Mouse (Mus musculus) limb, embryonic 14.5 days (tissue): ENCODE data around the gene Ccdc27. TPM values are rescaled to one million over a fixed set of nuclear protein-coding genes. Genes with fewer than 3 reads are reported as not detected.

Experiments used
- ATAC-seq: fragments of 200-750 bp; cut with Nextera tagmentation; 2 replicates; pipeline ENCODE4 v1.8.0; 2017; ENCODE audit warnings: low read depth, moderate number of reproducible peaks, moderate TSS enrichment; ENCODE audit not compliant: low FRiP score
- DNase-seq: peaks from one replicate; pipeline ENCODE4 v3.0.0-alpha.2; 2015; ENCODE audit warnings: low spot score
- H3K27ac ChIP-seq: fragments of 300-500 bp; sonication (generic); replicated peaks from 2 replicates; pipeline ENCODE4 v1.5.1; 2014; ENCODE audit warnings: low read depth, mild to moderate bottlenecking, low read length, moderate library complexity, mixed read lengths
- H3K27me3 ChIP-seq: fragments of 300-500 bp; sonication (generic); 2 replicates; pipeline ENCODE4 v1.6.1; 2014; ENCODE audit warnings: low read length, mixed read lengths; ENCODE audit not compliant: control insufficient read depth, insufficient read depth
- H3K36me3 ChIP-seq: fragments of 300-500 bp; sonication (generic); 2 replicates; pipeline ENCODE4 v1.6.1; 2014; ENCODE audit warnings: mild to moderate bottlenecking, low read length, moderate library complexity, mixed read lengths; ENCODE audit not compliant: control insufficient read depth, insufficient read depth
- H3K4me1 ChIP-seq: fragments of 300-500 bp; sonication (generic); 2 replicates; pipeline ENCODE4 v1.6.1; 2014; ENCODE audit warnings: antibody characterized with exemption, low read length, mixed read lengths; ENCODE audit not compliant: control insufficient read depth, insufficient read depth
- H3K4me2 ChIP-seq: fragments of 300-500 bp; sonication (generic); replicated peaks from 2 replicates; pipeline ENCODE4 v1.6.1; 2014; ENCODE audit warnings: low read depth, mild to moderate bottlenecking, low read length, moderate library complexity; ENCODE audit not compliant: severe bottlenecking
- H3K4me3 ChIP-seq: fragments of 300-500 bp; sonication (generic); replicated peaks from 2 replicates; pipeline ENCODE4 v1.5.1; 2014; ENCODE audit warnings: low read length
- H3K9ac ChIP-seq: fragments of 300-500 bp; sonication (generic); 2 replicates; pipeline ENCODE4 v1.6.1; 2014; ENCODE audit warnings: mild to moderate bottlenecking, low read depth, low read length, moderate library complexity; ENCODE audit not compliant: severe bottlenecking
- H3K9me3 ChIP-seq: fragments of 300-500 bp; sonication (generic); 2 replicates; pipeline ENCODE4 v1.6.1; 2016; ENCODE audit warnings: low read length; ENCODE audit not compliant: control insufficient read depth
- POLR2A ChIP-seq: fragments of 200-500 bp; IDR thresholded peaks from 2 replicates; pipeline ENCODE4 v1.8.0; 2012; ENCODE audit warnings: inconsistent platforms, mild to moderate bottlenecking, moderate library complexity, borderline replicate concordance; ENCODE audit not compliant: insufficient read depth, insufficient read length; ENCODE audit errors: extremely low read depth
- WGBS: fragments of 180-500 bp; shearing (Covaris S2); extraction: QIAGEN DNeasy Blood & Tissue Kit; methylation state at CpG from one replicate; pipeline ENCODE4 v1.1.7; 2014; 5-methylcytosine and 5-hydroxymethylcytosine counted together
- polyA plus RNA-seq, 2 experiments: library from polyadenylated mRNA; depleted of rRNA in 1 of 2; stranded (reverse) in 1 of 2; unstranded in 1 of 2; fragments of >200 nt; fragmentation: Nextera tagmentation in 1 of 2; extraction: Ambion mirVana in 1 of 2; gene quantifications; 2 replicates each; pipeline versions ENCODE4 v1.2.1 to v1.2.3; 2012 to 2014

The Ccdc27 gene
- polyA plus RNA-seq, 2 experiments, result not detected

DNA sequence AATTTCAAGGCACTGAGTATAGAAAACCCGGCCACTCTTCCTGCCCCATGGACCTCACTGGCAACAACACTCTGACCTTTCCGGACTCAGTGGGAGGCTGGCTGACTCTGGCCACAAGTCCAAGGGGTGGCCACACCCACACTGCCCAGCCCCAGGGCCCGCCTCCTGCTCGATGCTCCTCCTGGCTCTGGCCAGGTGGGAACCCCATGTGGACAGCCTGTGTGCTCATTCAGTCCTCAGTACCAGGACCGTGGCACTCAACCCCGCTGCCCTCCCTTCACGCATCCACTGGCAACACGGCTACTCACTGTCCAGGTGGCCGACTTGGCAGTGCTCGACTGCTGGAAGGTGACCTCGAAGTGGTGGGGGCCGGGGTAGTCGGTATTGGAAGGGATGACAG lies 38.5 kb upstream of the Ccdc27 start:
- no peak overlapping the region for H3K9ac ChIP-seq
- H3K4me3 ChIP-seq, result peak overlapping the region; percentile 26
- peak overlapping the region; percentile 31; the same call in 1 of the 2 replicates for H3K4me2 ChIP-seq
- no peak overlapping the region for H3K27ac ChIP-seq
- no peaks in the 10 kb centered on the region for H3K4me1 ChIP-seq
- no peak for DNase-seq
- 5% methylated on average over 13 of the region's 13 CpGs for WGBS
- H3K36me3 ChIP-seq, result no peaks in the 10 kb centered on the region
- no peaks in the 10 kb centered on the region for H3K9me3 ChIP-seq
- peaks cover 34% of the 10 kb centered on the region for H3K27me3 ChIP-seq
- TF ChIP-seq POLR2A, result no peak
- no peak for ATAC-seq

DNA sequence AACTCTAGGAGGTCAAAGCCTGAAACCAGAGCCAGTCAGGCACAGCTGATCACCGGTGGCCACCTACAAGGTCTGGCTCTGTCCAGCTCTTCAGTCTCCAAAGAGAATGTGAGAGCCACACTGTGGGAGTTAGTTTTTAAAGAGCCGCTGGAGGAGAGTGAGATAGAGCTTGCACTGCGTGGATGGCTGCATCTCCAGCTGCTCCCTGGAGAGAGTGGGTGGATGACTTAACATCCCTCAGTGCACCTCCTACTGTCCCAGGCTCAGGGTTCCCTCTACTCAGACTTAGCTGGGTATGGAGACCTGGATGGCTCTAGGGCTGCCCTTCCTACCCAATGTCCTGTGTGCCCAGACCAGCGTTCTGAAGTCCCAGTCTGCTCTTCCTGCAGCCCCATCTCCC lies 37.7 kb upstream of the Ccdc27 start:
- Histone ChIP-seq H3K4me3 (no peak overlapping the region), H3K4me1 (no peaks in the 10 kb centered on the region), H3K27ac (no peak overlapping the region), H3K4me2 (no peak overlapping the region), H3K9ac (no peak overlapping the region), H3K27me3 (peaks cover 34% of the 10 kb centered on the region), H3K36me3 (no peaks in the 10 kb centered on the region), H3K9me3 (no peaks in the 10 kb centered on the region)
- no peak for TF ChIP-seq POLR2A
- 62% methylated on average over 4 of the region's 4 CpGs for WGBS
- DNase-seq, result no peak
- ATAC-seq, result no peak

DNA sequence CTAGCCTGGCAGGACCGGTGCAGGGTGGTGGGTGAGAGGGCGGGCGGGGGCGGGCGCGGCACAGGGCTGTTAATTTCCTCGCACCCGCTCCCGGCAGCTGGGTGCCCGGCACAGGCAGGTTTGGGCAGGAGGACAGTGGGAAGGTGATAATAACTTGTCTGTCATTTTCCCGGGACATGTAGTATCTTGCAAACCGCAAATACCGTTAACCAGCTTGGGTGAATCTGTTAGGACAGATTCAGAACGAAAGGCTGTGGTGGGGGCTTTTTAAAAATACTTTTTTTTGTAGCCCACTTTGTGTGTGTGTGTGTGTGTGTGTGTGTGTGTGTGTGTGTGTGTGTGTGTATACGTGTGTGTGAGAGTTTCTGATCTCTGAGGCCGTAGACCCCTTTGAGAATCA lies 29.5 kb upstream of the Ccdc27 start:
- TF ChIP-seq POLR2A, result no peak
- Histone ChIP-seq H3K4me2 (no peak overlapping the region), H3K4me3 (no peak overlapping the region), H3K27me3 (peaks cover 16% of the 10 kb centered on the region), H3K36me3 (no peaks in the 10 kb centered on the region), H3K4me1 (no peaks in the 10 kb centered on the region), H3K27ac (no peak overlapping the region), H3K9me3 (no peaks in the 10 kb centered on the region), H3K9ac (no peak overlapping the region)
- ATAC-seq (no peak), DNase-seq (no peak)
- WGBS, result 15% methylated on average over 12 of the region's 16 CpGs

DNA sequence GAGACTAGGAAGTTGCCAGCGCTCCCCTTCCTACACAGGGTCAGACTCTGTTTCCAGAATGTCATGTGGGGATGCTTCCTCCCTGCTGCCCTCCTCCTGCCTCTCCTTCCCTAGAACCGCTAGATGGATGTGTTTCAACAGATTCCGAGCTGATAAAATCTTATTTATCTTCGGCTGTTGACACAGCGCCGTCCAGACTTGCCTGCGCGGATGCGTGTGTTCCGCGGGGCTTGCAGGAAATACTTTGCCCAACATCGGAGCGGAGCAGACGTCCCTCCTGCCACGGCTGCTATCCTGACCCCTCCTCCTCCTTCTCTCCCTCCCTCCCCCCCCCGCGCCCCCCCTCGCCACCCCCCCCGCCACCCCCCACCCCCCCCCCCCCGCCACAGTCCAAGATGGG lies 29.0 kb upstream of the Ccdc27 start:
- no peak for TF ChIP-seq POLR2A
- H3K4me2 ChIP-seq, result no peak overlapping the region; the same call in 1 of the 2 replicates
- H3K4me3 ChIP-seq, result no peak overlapping the region
- H3K27me3 ChIP-seq, result peaks cover 16% of the 10 kb centered on the region
- DNase-seq (no peak), ATAC-seq (no peak)
- no peaks in the 10 kb centered on the region for H3K9me3 ChIP-seq
- H3K4me1 ChIP-seq, result no peaks in the 10 kb centered on the region
- no peak overlapping the region for H3K9ac ChIP-seq
- H3K36me3 ChIP-seq, result no peaks in the 10 kb centered on the region
- WGBS, result 1% methylated on average over 15 of the region's 20 CpGs
- no peak overlapping the region for H3K27ac ChIP-seq

DNA sequence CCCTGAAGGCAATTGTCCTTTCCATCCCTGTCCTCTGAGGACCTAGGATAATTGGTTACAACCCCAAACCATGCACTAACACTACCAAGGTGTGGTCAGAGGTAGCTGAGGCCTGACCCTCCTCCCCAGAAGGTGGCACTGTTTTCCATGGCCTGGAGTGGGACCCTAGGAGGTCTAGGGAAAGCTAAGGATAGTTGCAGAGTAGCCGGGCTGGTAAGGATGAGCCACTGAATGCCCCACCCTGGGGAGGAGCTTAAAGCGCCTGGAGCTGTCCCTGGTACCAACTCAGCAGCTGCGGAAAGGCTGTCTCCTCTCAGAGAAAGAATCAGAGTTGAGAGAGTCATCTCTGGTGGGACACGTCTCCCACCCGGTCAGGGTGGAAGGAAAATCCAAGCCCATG lies 28.4 kb upstream of the Ccdc27 start:
- Histone ChIP-seq H3K36me3 (no peaks in the 10 kb centered on the region), H3K4me1 (no peaks in the 10 kb centered on the region), H3K27me3 (peaks cover 16% of the 10 kb centered on the region), H3K9ac (no peak overlapping the region), H3K9me3 (no peaks in the 10 kb centered on the region), H3K27ac (no peak overlapping the region), H3K4me3 (no peak overlapping the region), H3K4me2 (no peak overlapping the region)
- TF ChIP-seq POLR2A, result no peak
- 2% methylated on average over 5 of the region's 5 CpGs for WGBS
- DNase-seq, result peak; percentile 75
- ATAC-seq, result no peak
